Mouse (Mus musculus): Measurements from ENCODE around the gene Nfatc2. TPM values are rescaled to one million over a fixed set of nuclear protein-coding genes. Genes with fewer than 3 reads are reported as not detected.

Nfatc2 gene
- polyA plus RNA-seq, 1 experiment from 2014 or later = 3.7 TPM

DNA sequence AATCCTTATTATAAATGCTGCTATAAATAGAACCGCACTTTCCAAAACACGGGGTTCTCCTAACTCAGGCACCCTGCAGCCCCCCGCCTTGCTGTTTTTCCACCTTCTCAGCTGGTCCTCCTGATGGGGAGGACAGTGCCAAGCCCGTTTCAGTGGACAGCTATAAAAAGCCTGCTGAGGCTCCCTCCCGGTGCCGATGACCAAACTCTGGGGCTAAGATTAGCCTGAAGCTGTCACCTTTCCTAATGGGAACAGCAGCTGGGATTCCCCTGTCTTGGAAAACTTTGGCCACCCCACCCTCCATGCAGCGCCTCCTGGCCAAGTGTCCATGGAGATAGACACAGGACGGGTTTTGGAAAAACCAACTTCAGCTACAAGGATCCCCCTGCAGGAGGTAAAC, 81.9 kb downstream of the Nfatc2 start:
- no peak overlapping the region for H3K27ac ChIP-seq
- no peaks in the 10 kb centered on the region for H3K27me3 ChIP-seq (ENCODE audit: control insufficient read depth, insufficient read depth, low read length)
- H3K4me2 ChIP-seq (replicated peaks) = no peak overlapping the region
- ATAC-seq (ENCODE audit: low FRiP score) (no peak), DNase-seq (ENCODE audit: low spot score) (no peak)
- no peak overlapping the region for H3K4me3 ChIP-seq (replicated peaks; ENCODE audit: low read length)
- no peaks in the 10 kb centered on the region for H3K36me3 ChIP-seq (replicated peaks; ENCODE audit: control insufficient read depth, insufficient read depth)
- no peak overlapping the region for H3K9ac ChIP-seq
- 90% methylated on average over 8 of the region's 8 CpGs for WGBS
- H3K4me1 ChIP-seq (replicated peaks; ENCODE audit: control insufficient read depth, insufficient read depth, low read length) = no peaks in the 10 kb centered on the region
- no peaks in the 10 kb centered on the region for H3K9me3 ChIP-seq (ENCODE audit: control insufficient read depth, low read length)

DNA sequence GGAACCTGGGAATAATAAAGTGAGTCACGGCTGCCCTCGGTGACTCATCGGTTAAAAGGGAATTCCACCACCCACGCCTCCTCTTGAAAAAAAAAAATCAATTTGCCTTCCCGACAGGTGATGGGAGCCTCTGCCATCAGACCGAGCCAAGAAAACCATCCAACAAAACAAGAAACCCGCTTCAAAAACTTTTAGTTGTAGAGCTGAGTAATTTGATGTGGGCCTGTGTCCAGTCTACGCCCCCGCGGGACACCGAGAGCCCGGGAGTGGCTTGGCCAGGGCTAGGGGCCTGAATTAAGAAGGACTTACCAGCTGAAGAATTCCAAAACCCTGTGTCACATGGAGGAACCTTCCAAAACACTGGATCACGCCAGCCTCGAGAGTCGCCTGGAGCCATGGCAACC, 83.2 kb downstream of the Nfatc2 start:
- H3K27ac ChIP-seq = no peak overlapping the region
- H3K4me3 ChIP-seq (replicated peaks; ENCODE audit: low read length) = no peak overlapping the region
- H3K9me3 ChIP-seq (ENCODE audit: control insufficient read depth, low read length) = no peaks in the 10 kb centered on the region
- H3K36me3 ChIP-seq (replicated peaks; ENCODE audit: control insufficient read depth, insufficient read depth) = no peaks in the 10 kb centered on the region
- WGBS = 71% methylated on average over 15 of the region's 15 CpGs
- DNase-seq (ENCODE audit: low spot score) = no peak
- no peaks in the 10 kb centered on the region for H3K27me3 ChIP-seq (ENCODE audit: control insufficient read depth, insufficient read depth, low read length)
- no peak overlapping the region for H3K4me2 ChIP-seq (replicated peaks)
- ATAC-seq (ENCODE audit: low FRiP score) = no peak
- H3K9ac ChIP-seq = no peak overlapping the region
- H3K4me1 ChIP-seq (replicated peaks; ENCODE audit: control insufficient read depth, insufficient read depth, low read length) = no peaks in the 10 kb centered on the region

DNA sequence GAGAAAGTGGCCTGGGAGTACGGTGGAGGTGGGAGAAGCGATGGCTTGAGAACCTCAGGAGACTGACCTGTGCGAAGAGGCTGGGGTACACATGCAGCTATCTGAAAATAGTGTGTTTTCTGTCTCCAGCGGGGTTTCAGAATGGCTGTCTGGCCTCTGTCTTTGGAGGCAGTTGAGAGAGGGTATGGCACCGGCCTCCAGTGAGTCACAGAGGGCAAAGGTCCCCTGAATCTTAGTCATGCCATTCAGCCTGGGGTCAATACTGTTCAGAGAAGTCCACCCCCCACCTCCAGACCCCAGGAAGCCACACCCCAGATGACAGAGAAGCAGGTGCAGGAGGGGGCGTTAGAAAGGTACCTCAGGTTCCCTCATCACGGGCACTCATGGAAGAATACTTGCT, 83.7 kb downstream of the Nfatc2 start:
- 69% methylated on average over 7 of the region's 7 CpGs for WGBS
- no peak overlapping the region for H3K9ac ChIP-seq

DNA sequence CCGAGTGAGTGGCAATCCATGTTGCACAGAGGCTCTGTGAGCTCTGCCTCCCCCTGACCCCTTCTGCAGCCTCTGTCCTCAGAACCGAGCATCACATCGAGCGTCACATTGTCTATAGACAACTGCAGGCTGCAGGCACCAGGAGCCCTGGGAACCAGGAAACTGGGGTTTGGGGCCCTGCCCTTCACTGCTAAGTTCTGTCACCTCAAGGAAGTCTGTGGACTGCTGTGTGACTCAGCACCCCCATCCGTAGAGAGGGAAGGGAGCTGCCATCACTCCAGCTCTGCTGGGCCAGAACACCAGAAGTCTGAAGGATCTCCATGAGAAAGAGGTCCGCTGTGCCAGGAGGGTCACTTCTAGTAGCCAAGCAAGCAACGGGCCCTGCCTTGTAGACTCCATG, 84.7 kb downstream of the Nfatc2 start:
- H3K9me3 ChIP-seq (ENCODE audit: control insufficient read depth, low read length) = no peaks in the 10 kb centered on the region
- DNase-seq (ENCODE audit: low spot score) (no peak), ATAC-seq (ENCODE audit: low FRiP score) (no peak)
- H3K36me3 ChIP-seq (replicated peaks; ENCODE audit: control insufficient read depth, insufficient read depth) = no peaks in the 10 kb centered on the region
- H3K9ac ChIP-seq = no peak overlapping the region
- H3K4me3 ChIP-seq (replicated peaks; ENCODE audit: low read length) = no peak overlapping the region
- WGBS = 83% methylated on average over 7 of the region's 7 CpGs
- no peak overlapping the region for H3K27ac ChIP-seq
- H3K27me3 ChIP-seq (ENCODE audit: control insufficient read depth, insufficient read depth, low read length) = no peaks in the 10 kb centered on the region
- no peak overlapping the region for H3K4me2 ChIP-seq (replicated peaks)
- no peaks in the 10 kb centered on the region for H3K4me1 ChIP-seq (replicated peaks; ENCODE audit: control insufficient read depth, insufficient read depth, low read length)

More for the DNA sequence above, 83.7 kb downstream of the Nfatc2 start:
- Histone ChIP-seq H3K36me3 (replicated peaks; ENCODE audit: control insufficient read depth, insufficient read depth) (no peaks in the 10 kb centered on the region), H3K27me3 (ENCODE audit: control insufficient read depth, insufficient read depth, low read length) (no peaks in the 10 kb centered on the region), H3K27ac (no peak overlapping the region), H3K4me3 (replicated peaks; ENCODE audit: low read length) (no peak overlapping the region), H3K4me1 (replicated peaks; ENCODE audit: control insufficient read depth, insufficient read depth, low read length) (no peaks in the 10 kb centered on the region), H3K4me2 (replicated peaks) (no peak overlapping the region), H3K9me3 (ENCODE audit: control insufficient read depth, low read length) (no peaks in the 10 kb centered on the region)
- DNase-seq (ENCODE audit: low spot score) = no peak
- no peak for ATAC-seq (ENCODE audit: low FRiP score)

DNA sequence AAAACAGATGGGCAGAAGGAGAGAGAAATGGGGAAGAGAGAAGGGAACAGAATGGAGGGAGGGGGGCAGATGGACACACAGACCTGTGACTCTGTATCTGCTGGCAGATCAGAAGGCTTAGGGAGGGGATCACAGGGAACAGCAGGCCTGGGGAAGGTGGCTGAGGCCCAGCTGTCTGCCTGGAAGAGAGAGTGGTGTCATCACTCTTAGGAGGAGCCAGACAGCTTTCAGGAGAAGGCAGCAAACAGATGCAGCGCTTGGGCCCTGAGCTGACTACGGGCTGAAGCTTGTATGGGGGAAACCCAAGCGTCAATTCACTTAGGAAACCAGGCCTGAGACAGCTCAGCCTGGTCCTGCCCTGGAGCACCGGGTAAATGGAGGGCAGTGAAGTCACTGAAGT, 86.0 kb downstream of the Nfatc2 start:
- DNase-seq (ENCODE audit: low spot score) (no peak), ATAC-seq (ENCODE audit: low FRiP score) (no peak)
- Histone ChIP-seq H3K4me2 (replicated peaks) (no peak overlapping the region), H3K27me3 (ENCODE audit: control insufficient read depth, insufficient read depth, low read length) (no peaks in the 10 kb centered on the region), H3K27ac (no peak overlapping the region), H3K9me3 (ENCODE audit: control insufficient read depth, low read length) (no peaks in the 10 kb centered on the region), H3K4me3 (replicated peaks; ENCODE audit: low read length) (no peak overlapping the region), H3K4me1 (replicated peaks; ENCODE audit: control insufficient read depth, insufficient read depth, low read length) (no peaks in the 10 kb centered on the region), H3K36me3 (replicated peaks; ENCODE audit: control insufficient read depth, insufficient read depth) (no peaks in the 10 kb centered on the region), H3K9ac (no peak overlapping the region)
- WGBS = 79% methylated on average over 4 of the region's 4 CpGs

DNA sequence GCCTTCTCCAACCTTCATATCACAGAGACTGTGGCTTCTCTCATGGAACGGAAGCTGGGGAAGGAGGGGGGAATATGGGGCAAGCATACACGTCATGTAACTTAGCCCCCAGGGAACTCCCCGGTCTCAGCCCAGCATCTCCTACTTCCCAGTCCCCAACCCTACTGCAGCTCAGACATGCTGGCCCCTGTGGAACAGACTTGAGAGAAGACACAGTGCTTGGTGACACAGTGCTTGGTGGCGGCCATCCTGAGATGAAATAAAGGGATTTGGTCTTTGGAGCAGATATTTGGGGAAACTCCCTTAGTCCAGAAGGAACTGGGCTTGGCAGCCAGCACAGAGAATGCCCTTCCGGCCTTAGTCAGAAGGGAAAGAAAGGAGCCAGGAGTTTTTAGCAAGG, 87.3 kb downstream of the Nfatc2 start:
- Histone ChIP-seq H3K4me3 (replicated peaks; ENCODE audit: low read length) (no peak overlapping the region), H3K9me3 (ENCODE audit: control insufficient read depth, low read length) (no peaks in the 10 kb centered on the region), H3K36me3 (replicated peaks; ENCODE audit: control insufficient read depth, insufficient read depth) (no peaks in the 10 kb centered on the region), H3K9ac (no peak overlapping the region), H3K4me2 (replicated peaks) (no peak overlapping the region), H3K4me1 (replicated peaks; ENCODE audit: control insufficient read depth, insufficient read depth, low read length) (no peaks in the 10 kb centered on the region), H3K27ac (no peak overlapping the region), H3K27me3 (ENCODE audit: control insufficient read depth, insufficient read depth, low read length) (no peaks in the 10 kb centered on the region)
- no peak for ATAC-seq (ENCODE audit: low FRiP score)
- WGBS = 89% methylated on average over 5 of the region's 5 CpGs
- DNase-seq (ENCODE audit: low spot score) = no peak

DNA sequence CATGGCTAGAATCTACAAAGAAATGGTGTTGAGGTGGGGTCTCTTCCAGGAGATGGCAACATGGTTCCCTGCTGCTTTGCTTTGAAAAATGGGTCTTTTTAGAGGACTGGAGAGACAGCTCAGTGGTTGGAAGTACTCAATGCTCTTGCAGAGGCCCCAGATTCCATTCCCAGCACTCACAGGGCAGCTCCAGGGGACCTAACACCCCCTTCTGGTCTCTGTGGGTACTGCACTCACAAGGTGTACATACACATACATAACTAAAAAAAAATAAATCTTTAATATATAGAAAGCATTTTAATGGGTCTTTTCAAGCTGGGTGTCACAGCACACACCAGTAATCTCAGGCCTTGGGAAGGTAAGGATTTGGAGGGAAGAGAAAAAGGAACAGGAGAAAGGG, 89.9 kb downstream of the Nfatc2 start:
- Histone ChIP-seq H3K27ac (no peak overlapping the region), H3K9ac (no peak overlapping the region), H3K9me3 (ENCODE audit: control insufficient read depth, low read length) (no peaks in the 10 kb centered on the region), H3K4me1 (replicated peaks; ENCODE audit: control insufficient read depth, insufficient read depth, low read length) (no peaks in the 10 kb centered on the region), H3K36me3 (replicated peaks; ENCODE audit: control insufficient read depth, insufficient read depth) (no peaks in the 10 kb centered on the region), H3K27me3 (ENCODE audit: control insufficient read depth, insufficient read depth, low read length) (no peaks in the 10 kb centered on the region), H3K4me3 (replicated peaks; ENCODE audit: low read length) (no peak overlapping the region), H3K4me2 (replicated peaks) (no peak overlapping the region)
- ATAC-seq (ENCODE audit: low FRiP score) (no peak), DNase-seq (ENCODE audit: low spot score) (no peak)

DNA sequence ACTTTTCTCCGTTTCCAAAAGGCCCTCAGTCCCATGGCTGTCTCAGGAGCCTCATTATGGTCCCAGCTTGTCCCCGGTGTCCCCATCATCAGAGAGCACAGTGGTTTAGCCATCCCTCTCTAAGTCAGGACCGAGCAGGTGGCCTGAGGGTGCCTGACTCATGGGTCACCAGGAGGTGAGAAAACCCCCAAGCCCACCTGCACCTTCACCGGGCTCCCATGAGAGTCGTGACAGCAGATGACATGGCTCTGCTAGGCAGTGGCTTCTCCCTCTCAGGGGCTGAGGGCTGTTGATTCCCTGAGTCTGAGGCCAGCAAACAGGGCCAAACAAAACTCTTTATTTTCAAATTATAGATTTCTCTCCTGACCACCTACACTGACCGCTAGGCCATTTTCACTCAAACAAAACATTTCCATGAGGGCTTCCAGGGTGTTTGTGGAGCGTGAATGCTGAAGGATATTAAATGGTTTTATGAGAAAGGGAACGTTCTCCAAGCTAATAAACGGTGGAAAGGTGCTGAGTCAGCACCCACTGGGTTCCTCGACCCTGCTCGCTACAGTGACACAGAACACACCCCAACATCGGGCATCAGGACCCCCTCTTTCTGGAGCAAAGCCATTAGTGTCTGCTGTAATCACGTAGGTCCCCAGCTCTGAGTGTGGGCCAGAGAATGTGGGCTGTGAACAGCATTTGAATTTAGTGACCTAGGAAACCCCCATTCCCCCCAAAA, 92.8 kb downstream of the Nfatc2 start:
- no peak for ATAC-seq (ENCODE audit: low FRiP score)
- WGBS = 83% methylated on average over 13 of the region's 13 CpGs

DNA sequence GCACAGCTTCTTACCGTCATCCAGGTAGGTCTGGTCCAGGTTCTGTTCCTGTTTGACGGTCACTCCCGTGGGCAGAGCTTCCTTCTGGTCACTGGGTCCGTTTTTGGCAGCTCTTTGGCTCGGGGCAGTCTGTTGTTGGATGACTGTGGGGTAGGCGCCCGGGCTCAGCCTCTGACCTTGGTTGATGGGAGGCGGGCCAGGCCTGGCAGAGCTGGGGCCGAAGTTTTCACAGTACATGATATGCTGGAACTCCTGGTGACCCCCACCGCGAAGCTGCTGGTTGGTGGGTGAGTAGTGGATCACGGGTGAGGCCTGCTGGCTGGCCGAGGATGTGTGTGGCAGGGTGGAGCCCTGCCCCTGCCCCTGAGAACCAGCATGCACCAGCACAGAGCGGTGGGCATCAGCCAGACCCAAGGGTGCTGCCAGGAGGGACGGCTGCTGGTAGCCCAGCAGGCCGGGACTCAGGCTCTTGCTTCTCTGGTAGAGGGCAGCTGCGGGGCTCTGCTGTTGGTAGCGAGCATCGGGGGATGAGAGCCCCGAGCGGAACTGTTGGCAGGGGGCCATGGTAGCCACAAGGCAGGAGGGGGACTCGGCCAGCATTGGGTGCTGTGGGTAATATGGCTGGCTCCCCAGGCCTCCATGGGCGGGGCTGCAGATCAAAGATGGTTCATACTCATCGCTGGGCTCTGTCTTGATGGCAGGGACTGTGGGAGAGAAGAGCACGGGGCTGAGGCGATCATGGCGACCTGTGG, 96.8 kb downstream of the Nfatc2 start:
- no peaks in the 10 kb centered on the region for H3K27me3 ChIP-seq (ENCODE audit: control insufficient read depth, insufficient read depth, low read length)
- no peak overlapping the region for H3K9ac ChIP-seq
- ATAC-seq (ENCODE audit: low FRiP score) (no peak), DNase-seq (ENCODE audit: low spot score) (no peak)
- no peaks in the 10 kb centered on the region for H3K4me1 ChIP-seq (replicated peaks; ENCODE audit: control insufficient read depth, insufficient read depth, low read length)
- H3K27ac ChIP-seq = no peak overlapping the region
- no peaks in the 10 kb centered on the region for H3K36me3 ChIP-seq (replicated peaks; ENCODE audit: control insufficient read depth, insufficient read depth)
- no peak overlapping the region for H3K4me3 ChIP-seq (replicated peaks; ENCODE audit: low read length)
- WGBS = 86% methylated on average over 27 of the region's 27 CpGs
- no peaks in the 10 kb centered on the region for H3K9me3 ChIP-seq (ENCODE audit: control insufficient read depth, low read length)
- H3K4me2 ChIP-seq (replicated peaks) = no peak overlapping the region

More for the DNA sequence above, 92.8 kb downstream of the Nfatc2 start:
- Histone ChIP-seq H3K27me3 (ENCODE audit: control insufficient read depth, insufficient read depth, low read length) (no peaks in the 10 kb centered on the region), H3K9me3 (ENCODE audit: control insufficient read depth, low read length) (no peaks in the 10 kb centered on the region), H3K4me3 (replicated peaks; ENCODE audit: low read length) (no peak overlapping the region), H3K4me1 (replicated peaks; ENCODE audit: control insufficient read depth, insufficient read depth, low read length) (no peaks in the 10 kb centered on the region), H3K4me2 (replicated peaks) (no peak overlapping the region), H3K27ac (no peak overlapping the region), H3K9ac (no peak overlapping the region), H3K36me3 (replicated peaks; ENCODE audit: control insufficient read depth, insufficient read depth) (no peaks in the 10 kb centered on the region)
- DNase-seq (ENCODE audit: low spot score) = no peak

All from hindbrain, embryonic 14.5 days (tissue).